Mouse (Mus musculus): ENCODE results near the gene Gm20431. TPM values are rescaled to one million over a fixed set of nuclear protein-coding genes. Genes with fewer than 3 reads are reported as not detected.
A peak's percentile ranks its signal among the peaks of the same experiment; 100 is the strongest.

Gene Gm20431
- polyA plus RNA-seq, 1 experiment from 2014 or later: 7.5 TPM

DNA sequence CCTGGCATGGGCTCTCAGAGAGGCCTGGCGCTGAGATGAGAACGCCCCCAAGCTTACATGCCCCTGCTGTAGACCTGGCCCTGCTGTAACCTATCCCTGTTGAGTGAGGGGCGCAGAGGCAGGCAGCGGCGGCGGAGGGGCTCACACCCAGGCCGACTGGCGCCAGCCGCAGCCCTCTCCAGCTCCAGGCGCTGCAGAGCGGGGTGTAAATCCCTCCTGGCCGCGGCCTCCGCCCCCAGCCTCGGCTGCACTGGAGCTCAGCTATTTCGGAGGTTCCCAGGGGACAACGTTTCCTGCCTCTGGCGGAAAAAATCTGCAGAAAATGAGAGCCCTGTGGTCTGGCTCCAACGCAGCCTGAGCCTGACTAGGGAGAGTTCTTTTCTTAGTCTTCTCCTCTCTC is 95.6 kb downstream of the Gm20431 start:
- Histone ChIP-seq H3K4me3 (replicated peaks) (peak overlapping the region; percentile 15; the same call in 1 of the 2 replicates), H3K4me1 (replicated peaks) (peaks cover 70% of the 10 kb centered on the region), H3K9ac (replicated peaks) (0 out of 2 replicates have a peak overlapping the region, but pooled peaks have one; percentile 31), H3K9me3 (no peaks in the 10 kb centered on the region), H3K36me3 (no peaks in the 10 kb centered on the region), H3K4me2 (peak overlapping the region; percentile 47), H3K27ac (peak overlapping the region; percentile 96), H3K27me3 (no peaks in the 10 kb centered on the region)
- under 1% methylated on average over 19 of the region's 19 CpGs for WGBS
- ATAC-seq (ENCODE audit: insufficient number of reproducible peaks, insufficient read depth, low FRiP score, low TSS enrichment, low read depth): peak; percentile 72; the same call in 1 of the 2 replicates

- no peak overlapping the region for H3K9ac ChIP-seq (replicated peaks)
- no peaks in the 10 kb centered on the region for H3K36me3 ChIP-seq
- no peaks in the 10 kb centered on the region for H3K9me3 ChIP-seq
- WGBS: 32% methylated on average over 3 of the region's 3 CpGs
- H3K4me3 ChIP-seq (replicated peaks): peak overlapping the region; percentile 15; the same call in 1 of the 2 replicates
- no peak for ATAC-seq (ENCODE audit: insufficient number of reproducible peaks, insufficient read depth, low FRiP score, low TSS enrichment, low read depth)
- no peaks in the 10 kb centered on the region for H3K27me3 ChIP-seq
- H3K27ac ChIP-seq: peak overlapping the region; percentile 96
- H3K4me2 ChIP-seq: peak overlapping the region; percentile 47
- peaks cover 72% of the 10 kb centered on the region for H3K4me1 ChIP-seq (replicated peaks)
These were observed 96.0 kb downstream of the Gm20431 start for GRCm38 (mm10) chr2:167565312-167565656.

- H3K4me2 ChIP-seq: peak overlapping the region; percentile 47
- peak overlapping the region; percentile 96 for H3K27ac ChIP-seq
- H3K9me3 ChIP-seq: no peaks in the 10 kb centered on the region
- no peaks in the 10 kb centered on the region for H3K36me3 ChIP-seq
- 49% methylated on average over 13 of the region's 13 CpGs for WGBS
- peaks cover 72% of the 10 kb centered on the region for H3K4me1 ChIP-seq (replicated peaks)
- no peaks in the 10 kb centered on the region for H3K27me3 ChIP-seq
- no peak for ATAC-seq (ENCODE audit: insufficient number of reproducible peaks, insufficient read depth, low FRiP score, low TSS enrichment, low read depth)
- no peak overlapping the region for H3K4me3 ChIP-seq (replicated peaks)
- peak overlapping the region; percentile 23; the same call in 1 of the 2 replicates for H3K9ac ChIP-seq (replicated peaks)
These were observed 96.6 kb downstream of the Gm20431 start for GRCm38 (mm10) chr2:167564551-167565311.

- Histone ChIP-seq H3K9ac (replicated peaks) (peak overlapping the region; percentile 37; the same call in 1 of the 2 replicates), H3K27me3 (no peaks in the 10 kb centered on the region), H3K4me1 (replicated peaks) (peaks cover 83% of the 10 kb centered on the region), H3K27ac (peak overlapping the region; percentile 96), H3K9me3 (no peaks in the 10 kb centered on the region), H3K4me2 (peak overlapping the region; percentile 47), H3K36me3 (no peaks in the 10 kb centered on the region), H3K4me3 (replicated peaks) (no peak overlapping the region)
- WGBS: 8% methylated on average over 12 of the region's 12 CpGs
- ATAC-seq (ENCODE audit: insufficient number of reproducible peaks, insufficient read depth, low FRiP score, low TSS enrichment, low read depth): peak; percentile 75
These were observed 97.6 kb downstream of the Gm20431 start for GRCm38 (mm10) chr2:167563703-167564102.

DNA sequence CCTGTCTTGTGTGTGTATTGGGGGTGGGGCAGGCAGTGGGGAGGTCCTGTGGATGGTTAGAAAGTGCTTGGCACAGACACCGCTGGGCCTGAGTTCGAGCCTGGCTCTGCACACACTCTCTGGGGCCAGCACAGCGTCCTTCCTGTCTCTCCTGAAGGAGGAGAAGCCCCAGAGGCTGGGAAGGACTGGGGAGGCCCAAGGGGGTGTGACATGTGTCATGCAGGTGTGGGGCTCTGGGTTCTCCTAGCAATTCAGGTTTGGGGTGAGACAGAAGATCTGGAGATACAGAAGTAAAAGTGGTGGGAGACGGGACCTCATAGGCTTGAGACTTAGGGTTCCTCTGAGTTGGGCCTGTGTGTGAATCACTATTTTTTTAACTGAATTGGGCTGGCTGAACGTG is 98.3 kb downstream of the Gm20431 start:
- H3K9ac ChIP-seq (replicated peaks): no peak overlapping the region
- H3K27me3 ChIP-seq: no peaks in the 10 kb centered on the region
- ATAC-seq (ENCODE audit: insufficient number of reproducible peaks, insufficient read depth, low FRiP score, low TSS enrichment, low read depth): no peak
- no peaks in the 10 kb centered on the region for H3K36me3 ChIP-seq
- no peaks in the 10 kb centered on the region for H3K9me3 ChIP-seq
- 30% methylated on average over 5 of the region's 5 CpGs for WGBS
- peak overlapping the region; percentile 96 for H3K27ac ChIP-seq
- peak overlapping the region; percentile 47 for H3K4me2 ChIP-seq
- H3K4me1 ChIP-seq (replicated peaks): peaks cover 82% of the 10 kb centered on the region
- H3K4me3 ChIP-seq (replicated peaks): no peak overlapping the region

GRCm38 (mm10) chr2:167562101-167562500 is 99.2 kb downstream of the Gm20431 start:
- no peaks in the 10 kb centered on the region for H3K27me3 ChIP-seq
- H3K27ac ChIP-seq: peak overlapping the region; percentile 96
- peak overlapping the region; percentile 47 for H3K4me2 ChIP-seq
- WGBS: 7% methylated on average over 8 of the region's 8 CpGs
- H3K4me1 ChIP-seq (replicated peaks): peaks cover 80% of the 10 kb centered on the region
- H3K4me3 ChIP-seq (replicated peaks): no peak overlapping the region
- no peaks in the 10 kb centered on the region for H3K36me3 ChIP-seq
- no peak overlapping the region for H3K9ac ChIP-seq (replicated peaks)
- no peaks in the 10 kb centered on the region for H3K9me3 ChIP-seq
- ATAC-seq (ENCODE audit: insufficient number of reproducible peaks, insufficient read depth, low FRiP score, low TSS enrichment, low read depth): no peak

- Histone ChIP-seq H3K36me3 (no peaks in the 10 kb centered on the region), H3K9me3 (peaks cover 7% of the 10 kb centered on the region), H3K4me3 (replicated peaks) (peak overlapping the region; percentile 8), H3K9ac (replicated peaks) (peak overlapping the region; percentile 38), H3K27me3 (no peaks in the 10 kb centered on the region), H3K4me2 (peak overlapping the region; percentile 47), H3K4me1 (replicated peaks) (peaks cover 65% of the 10 kb centered on the region), H3K27ac (peak overlapping the region; percentile 89)
- ATAC-seq (ENCODE audit: insufficient number of reproducible peaks, insufficient read depth, low FRiP score, low TSS enrichment, low read depth): no peak
- 9% methylated on average over 27 of the region's 27 CpGs for WGBS
These were observed 101.9 kb downstream of the Gm20431 start for GRCm38 (mm10) chr2:167559413-167559812.

Small RNAs within 50 kb of the gene (microRNA-seq; reads per million reads assigned to microRNA genes)
- gene Gm22355: not detected

Other genes starting within 250 kb of the Gm20431 start
- gene Slc9a8, start 239.8 kb downstream of the Gm20431 start, polyA plus RNA-seq (2016; fragmentation: Nextera tagmentation; extraction: Ambion mirVana): 24.9 and 27.0 TPM in 2 replicates
- gene Rnf114, start 168.9 kb downstream of the Gm20431 start, polyA plus RNA-seq (2016; fragmentation: Nextera tagmentation; extraction: Ambion mirVana): 99.2 and 101 TPM in 2 replicates
- gene Spata2, start 168.6 kb downstream of the Gm20431 start, polyA plus RNA-seq (2016; fragmentation: Nextera tagmentation; extraction: Ambion mirVana): 14.9 and 15.1 TPM in 2 replicates
- 69.0 and 82.0 TPM in 2 replicates for gene Snai1, start 123.3 kb downstream of the Gm20431 start, polyA plus RNA-seq (2016; fragmentation: Nextera tagmentation; extraction: Ambion mirVana)
- gene Ube2v1, start 29.4 kb downstream of the Gm20431 start, polyA plus RNA-seq (2016; fragmentation: Nextera tagmentation; extraction: Ambion mirVana): 264 and 267 TPM in 2 replicates
- gene Cebpb, start 27.4 kb upstream of the Gm20431 start, polyA plus RNA-seq (2016; fragmentation: Nextera tagmentation; extraction: Ambion mirVana): 3.7 and 4.0 TPM in 2 replicates
- gene Tmem189, start 28.3 kb upstream of the Gm20431 start, polyA plus RNA-seq (2016; fragmentation: Nextera tagmentation; extraction: Ambion mirVana): 39.3 and 40.8 TPM in 2 replicates

Data from limb, embryonic 12.5 days (tissue).